Mouse (Mus musculus): ENCODE results near the gene Gm3147.
"Not testable (repeated sequence)": the region's sequence is repeated elsewhere in the genome, so short reads cannot be mapped to it uniquely, and the experiment has no call there.

DNA sequence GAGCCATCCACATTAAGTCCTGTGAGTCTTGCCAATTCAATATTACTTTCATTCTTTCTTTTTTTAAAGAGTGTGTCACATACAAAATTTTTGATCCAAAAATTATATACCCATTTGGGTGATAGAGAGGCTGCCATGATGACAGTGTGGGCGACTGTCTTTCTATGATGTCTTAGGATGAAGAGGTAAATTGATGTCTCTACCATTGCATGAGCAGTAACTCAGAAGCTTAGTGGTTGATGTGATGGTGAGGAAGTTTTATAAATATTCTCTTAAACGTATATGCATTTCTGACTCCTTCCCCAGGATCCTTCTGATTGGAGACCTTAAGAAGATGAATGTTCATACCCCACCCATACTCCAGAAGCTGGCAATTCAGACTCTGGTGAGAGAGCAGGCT is 7.5 kb upstream of the Gm3147 start, which contains the start of gene Gm6509:
- TF ChIP-seq POLR2AphosphoS2 (IDR thresholded peaks at IDR 0.05; ENCODE audit: insufficient read length, low read depth); POLR2A (IDR thresholded peaks at IDR 0.05; ENCODE audit: insufficient read length, low read depth); TCF12 (IDR thresholded peaks at IDR 0.05; ENCODE audit: insufficient read depth, poor library complexity, severe bottlenecking); E2F4 (IDR thresholded peaks at IDR 0.05; ENCODE audit: insufficient read depth); CEBPB (IDR thresholded peaks at IDR 0.05; ENCODE audit: insufficient read depth, poor library complexity, severe bottlenecking); MYOD1 (IDR thresholded peaks at IDR 0.05; ENCODE audit: control insufficient read depth in 1 of 3, insufficient read length in 2 of 3, low read depth in 2 of 3); MAX (IDR thresholded peaks at IDR 0.05; ENCODE audit: low read depth); MYOG (IDR thresholded peaks at IDR 0.05; ENCODE audit: control insufficient read depth in 1 of 3, insufficient read depth in 1 of 3, insufficient read length in 2 of 3, low read depth in 2 of 3); REST (IDR thresholded peaks at IDR 0.05; ENCODE audit: insufficient read depth, insufficient read length); TCF3 (IDR thresholded peaks at IDR 0.05; ENCODE audit: insufficient read length, low read depth); USF1 (IDR thresholded peaks at IDR 0.05; ENCODE audit: low read depth); SRF (IDR thresholded peaks at IDR 0.05; ENCODE audit: control insufficient read depth, insufficient read length, low read depth): not testable (repeated sequence)

All from myocyte (in vitro differentiated cells).